Mouse (Mus musculus): Measurements from ENCODE around the gene Rgs7. TPM values are rescaled to one million over a fixed set of nuclear protein-coding genes. Genes with fewer than 3 reads are reported as not detected.
A peak's percentile ranks its signal among the peaks of the same experiment; 100 is the strongest.

Rgs7 gene
- 0.06 TPM in 1 of 2 replicates, not detected in the other for polyA plus RNA-seq (2016; fragmentation: Nextera tagmentation; extraction: Ambion mirVana)

GRCm38 (mm10) chr1:175491861-175492682, at the start of gene Rgs7:
Rgs7 (minus strand) TSS chr1:175492500.
- H3K36me3 ChIP-seq, result no peaks in the 10 kb centered on the region
- DNase-seq (ENCODE audit: low spot score), result peak; percentile 75
- no peaks in the 10 kb centered on the region for H3K9me3 ChIP-seq (replicated peaks)
- H3K27me3 ChIP-seq (ENCODE audit: low read depth, poor library complexity, severe bottlenecking), result peaks cover 44% of the 10 kb centered on the region
- peaks cover 12% of the 10 kb centered on the region for H3K4me1 ChIP-seq
- 0 out of 2 replicates have a peak within 1 kb of the TSS, but pooled peaks have one; percentile 17 for H3K27ac ChIP-seq
- WGBS, result 1% methylated on average over 54 of the region's 82 CpGs
- peak within 1 kb of the TSS; percentile 61 for H3K4me3 ChIP-seq

DNA sequence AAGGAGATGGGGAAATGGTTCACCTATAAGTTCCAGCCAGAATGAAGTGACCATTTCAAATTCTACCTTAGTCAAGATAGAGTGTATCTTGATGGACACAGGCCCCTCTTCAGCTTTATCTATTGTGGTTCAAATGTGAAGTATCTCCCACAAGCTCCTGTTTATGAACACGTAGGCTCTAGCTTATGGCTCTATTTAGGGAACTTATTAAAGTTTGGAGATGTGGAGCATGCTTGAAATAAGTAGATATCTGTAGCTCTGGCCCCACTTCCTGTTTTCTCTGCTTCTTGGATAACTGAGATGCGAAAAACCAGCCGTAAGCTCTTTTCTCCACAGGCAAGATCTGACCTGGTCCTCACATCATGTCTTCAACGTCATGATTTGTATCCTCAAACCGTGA, 48.4 kb upstream of the Rgs7 start:
- H3K36me3 ChIP-seq, result no peaks in the 10 kb centered on the region
- H3K4me3 ChIP-seq, result no peak overlapping the region
- H3K27me3 ChIP-seq (ENCODE audit: low read depth, poor library complexity, severe bottlenecking), result no peaks in the 10 kb centered on the region
- no peaks in the 10 kb centered on the region for H3K4me1 ChIP-seq
- no peaks in the 10 kb centered on the region for H3K9me3 ChIP-seq (replicated peaks)
- DNase-seq (ENCODE audit: low spot score), result no peak
- 91% methylated on average over 5 of the region's 5 CpGs for WGBS
- H3K27ac ChIP-seq, result no peak overlapping the region

DNA sequence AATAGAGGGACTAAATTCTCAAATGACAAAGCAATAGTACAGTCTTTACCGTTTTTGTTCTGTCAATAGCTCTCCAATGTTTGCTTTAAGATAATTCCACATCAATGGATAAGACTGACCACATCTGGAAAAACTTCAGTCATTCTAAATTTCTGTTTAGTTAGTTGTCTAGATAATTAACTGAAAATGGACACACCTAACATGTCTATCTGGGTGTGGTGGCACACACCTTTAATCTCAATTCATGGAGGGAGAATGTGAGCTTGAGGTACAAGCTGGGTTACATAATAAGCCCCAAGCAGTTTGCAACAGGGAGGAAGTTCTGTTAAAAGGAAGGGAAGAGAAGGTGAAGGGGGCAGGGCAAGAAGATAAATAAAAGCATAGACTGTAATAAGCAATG, 45.0 kb upstream of the Rgs7 start:
- 80% methylated on average over 1 of the region's 1 CpGs for WGBS

DNA sequence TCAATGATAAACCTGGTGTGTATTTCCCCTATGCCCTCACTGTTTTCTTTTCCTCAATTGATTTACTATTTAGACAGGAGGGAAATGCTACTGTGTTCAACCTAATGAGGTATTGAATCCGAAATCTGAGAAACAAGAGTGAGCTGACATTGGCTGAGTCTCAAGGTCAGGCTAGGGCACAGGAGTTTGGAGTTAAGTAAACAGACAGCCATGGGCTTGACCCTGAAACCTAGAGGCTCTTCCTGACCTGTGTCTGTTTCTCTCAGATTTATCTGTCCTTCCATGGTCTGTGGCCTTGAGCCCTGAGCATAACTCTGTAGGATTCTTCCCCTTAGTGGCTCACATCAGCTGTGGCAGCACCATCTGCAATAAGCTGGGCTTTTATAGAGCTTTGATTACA, 37.6 kb upstream of the Rgs7 start:
- WGBS, result 57% methylated on average over 1 of the region's 1 CpGs
- Histone ChIP-seq H3K4me1 (no peaks in the 10 kb centered on the region), H3K27ac (no peak overlapping the region), H3K27me3 (ENCODE audit: low read depth, poor library complexity, severe bottlenecking) (no peaks in the 10 kb centered on the region), H3K36me3 (no peaks in the 10 kb centered on the region), H3K9me3 (replicated peaks) (no peaks in the 10 kb centered on the region), H3K4me3 (no peak overlapping the region)
- no peak for DNase-seq (ENCODE audit: low spot score)

More for the DNA sequence above, 45.0 kb upstream of the Rgs7 start:
- Histone ChIP-seq H3K27me3 (ENCODE audit: low read depth, poor library complexity, severe bottlenecking) (no peaks in the 10 kb centered on the region), H3K4me1 (no peaks in the 10 kb centered on the region), H3K27ac (no peak overlapping the region), H3K4me3 (no peak overlapping the region), H3K36me3 (no peaks in the 10 kb centered on the region), H3K9me3 (replicated peaks) (no peaks in the 10 kb centered on the region)
- DNase-seq (ENCODE audit: low spot score), result no peak

DNA sequence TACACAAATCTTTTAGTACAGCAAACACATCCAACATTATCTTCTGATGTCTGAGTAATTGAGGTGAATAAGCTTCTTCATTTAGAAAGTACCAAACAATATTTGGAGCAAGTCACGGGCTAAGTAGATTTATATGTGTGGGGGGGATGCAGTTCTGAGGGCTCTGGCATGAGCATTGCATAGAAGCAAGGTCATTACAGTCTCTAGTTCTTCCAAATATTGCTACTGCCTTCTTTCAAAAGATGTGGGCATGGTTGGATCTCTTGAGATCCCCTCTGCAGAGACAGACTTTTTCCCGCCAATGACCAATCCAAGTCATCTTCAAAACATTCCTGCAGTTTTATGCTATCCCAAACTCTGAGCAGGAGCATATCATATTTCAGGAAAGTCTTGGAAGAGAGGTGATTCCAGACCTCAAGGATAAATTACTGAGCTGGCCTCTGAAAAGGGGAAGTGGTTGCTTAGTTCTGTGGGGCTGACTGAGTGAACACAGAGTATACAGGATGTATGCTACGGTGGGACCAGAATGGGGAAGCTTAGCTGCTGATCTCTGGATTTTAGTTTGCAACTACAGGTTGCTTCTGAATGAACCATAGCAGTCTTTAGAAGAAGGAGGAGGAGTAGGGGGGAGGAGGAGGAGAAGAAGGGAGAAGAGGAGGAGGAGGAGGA, 32.5 kb upstream of the Rgs7 start:
- Histone ChIP-seq H3K4me1 (no peaks in the 10 kb centered on the region), H3K36me3 (no peaks in the 10 kb centered on the region), H3K27ac (no peak overlapping the region), H3K4me3 (no peak overlapping the region), H3K9me3 (replicated peaks) (no peaks in the 10 kb centered on the region), H3K27me3 (ENCODE audit: low read depth, poor library complexity, severe bottlenecking) (no peaks in the 10 kb centered on the region)
- no peak for DNase-seq (ENCODE audit: low spot score)
- 80% methylated on average over 3 of the region's 3 CpGs for WGBS

- Histone ChIP-seq H3K9me3 (replicated peaks) (no peaks in the 10 kb centered on the region), H3K4me1 (no peaks in the 10 kb centered on the region)
- 88% methylated on average over 2 of the region's 2 CpGs for WGBS
Measured at GRCm38 (mm10) chr1:175523572-175523971, 31.3 kb upstream of the Rgs7 start.

GRCm38 (mm10) chr1:175514543-175514942, 22.2 kb upstream of the Rgs7 start:
- 80% methylated on average over 2 of the region's 2 CpGs for WGBS
- Histone ChIP-seq H3K27ac (no peak overlapping the region), H3K4me3 (no peak overlapping the region), H3K9me3 (replicated peaks) (no peaks in the 10 kb centered on the region), H3K4me1 (peaks cover 15% of the 10 kb centered on the region), H3K36me3 (no peaks in the 10 kb centered on the region), H3K27me3 (ENCODE audit: low read depth, poor library complexity, severe bottlenecking) (no peaks in the 10 kb centered on the region)
- no peak for DNase-seq (ENCODE audit: low spot score)

More at GRCm38 (mm10) chr1:175523572-175523971, 31.3 kb upstream of the Rgs7 start:
- H3K4me3 ChIP-seq, result no peak overlapping the region
- no peak for DNase-seq (ENCODE audit: low spot score)
- no peaks in the 10 kb centered on the region for H3K27me3 ChIP-seq (ENCODE audit: low read depth, poor library complexity, severe bottlenecking)
- H3K36me3 ChIP-seq, result no peaks in the 10 kb centered on the region
- no peak overlapping the region for H3K27ac ChIP-seq

- H3K27ac ChIP-seq, result no peak overlapping the region
- H3K9me3 ChIP-seq (replicated peaks), result no peaks in the 10 kb centered on the region
- H3K4me3 ChIP-seq, result no peak overlapping the region
- H3K36me3 ChIP-seq, result no peaks in the 10 kb centered on the region
- H3K27me3 ChIP-seq (ENCODE audit: low read depth, poor library complexity, severe bottlenecking), result no peaks in the 10 kb centered on the region
- H3K4me1 ChIP-seq, result peaks cover 15% of the 10 kb centered on the region
- 89% methylated on average over 3 of the region's 3 CpGs for WGBS
- no peak for DNase-seq (ENCODE audit: low spot score)
Measured at GRCm38 (mm10) chr1:175512173-175512572, 19.9 kb upstream of the Rgs7 start.

DNA sequence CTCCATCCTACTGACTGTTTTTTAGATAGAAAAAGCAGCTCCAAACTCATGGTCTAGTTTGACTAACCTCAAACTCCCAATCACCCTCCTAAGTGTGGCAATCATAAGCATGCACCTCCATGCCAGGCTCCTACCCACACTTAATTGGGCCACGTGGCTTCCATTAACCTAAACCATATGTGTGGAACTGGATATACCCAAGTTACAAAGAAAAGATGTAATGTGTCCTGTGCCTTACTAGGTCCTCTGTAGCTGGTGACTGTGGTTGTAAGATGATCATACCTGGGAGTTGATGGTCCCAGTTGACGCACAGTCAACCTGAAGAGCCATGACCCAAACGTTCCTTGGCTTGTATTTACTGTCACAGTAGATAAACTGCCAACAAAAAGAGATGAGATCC, 17.7 kb upstream of the Rgs7 start:
- H3K4me3 ChIP-seq, result no peak overlapping the region
- no peaks in the 10 kb centered on the region for H3K36me3 ChIP-seq
- no peaks in the 10 kb centered on the region for H3K9me3 ChIP-seq (replicated peaks)
- H3K27me3 ChIP-seq (ENCODE audit: low read depth, poor library complexity, severe bottlenecking), result no peaks in the 10 kb centered on the region
- H3K27ac ChIP-seq, result no peak overlapping the region
- peak; percentile 34 for DNase-seq (ENCODE audit: low spot score)
- peaks cover 15% of the 10 kb centered on the region for H3K4me1 ChIP-seq
- 67% methylated on average over 3 of the region's 3 CpGs for WGBS

DNA sequence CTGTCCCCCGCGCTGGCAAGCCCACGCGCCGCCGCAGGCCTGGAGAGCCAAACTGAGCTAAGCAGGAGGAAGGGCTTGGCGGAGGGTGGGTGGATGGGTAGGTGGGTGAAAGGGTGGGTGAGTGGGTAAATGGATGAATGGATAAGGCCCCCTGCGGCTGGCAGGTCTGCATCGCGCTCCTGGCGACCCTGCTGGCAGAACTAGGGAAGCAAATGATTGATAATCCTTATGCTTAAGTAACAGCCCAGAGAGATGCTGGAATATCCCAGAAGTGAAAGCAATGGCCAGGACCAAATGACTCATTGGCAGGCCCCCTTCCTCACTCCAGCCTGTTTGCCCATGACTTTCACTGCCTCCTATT, 363 bp upstream of the Rgs7 start:
- Histone ChIP-seq H3K4me1 (peaks cover 12% of the 10 kb centered on the region), H3K27ac (0 out of 2 replicates have a peak overlapping the region, but pooled peaks have one; percentile 17), H3K36me3 (no peaks in the 10 kb centered on the region), H3K9me3 (replicated peaks) (no peaks in the 10 kb centered on the region), H3K4me3 (peak overlapping the region; percentile 61), H3K27me3 (ENCODE audit: low read depth, poor library complexity, severe bottlenecking) (peaks cover 44% of the 10 kb centered on the region)
- no peak for DNase-seq (ENCODE audit: low spot score)
- WGBS, result 2% methylated on average over 11 of the region's 11 CpGs

DNA sequence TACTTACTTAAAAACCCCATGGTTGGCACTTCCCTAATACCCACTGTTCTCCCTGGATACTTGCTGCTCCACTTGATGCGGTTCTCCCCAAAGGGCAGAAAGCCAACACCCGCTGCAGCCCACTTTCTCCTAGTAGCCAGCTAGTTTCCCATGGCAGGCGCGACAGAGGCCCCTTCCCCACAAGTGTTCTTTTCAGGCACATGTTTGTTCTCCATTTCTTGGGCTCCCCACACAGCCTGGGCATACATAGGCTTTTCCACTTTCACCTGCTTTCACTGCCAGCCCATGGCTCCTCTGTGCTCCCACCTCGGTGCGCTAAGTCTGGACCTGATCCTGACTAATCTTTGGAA, 814 bp downstream of the Rgs7 start:
- H3K27ac ChIP-seq, result no peak overlapping the region
- peak overlapping the region; percentile 61 for H3K4me3 ChIP-seq

DNA sequence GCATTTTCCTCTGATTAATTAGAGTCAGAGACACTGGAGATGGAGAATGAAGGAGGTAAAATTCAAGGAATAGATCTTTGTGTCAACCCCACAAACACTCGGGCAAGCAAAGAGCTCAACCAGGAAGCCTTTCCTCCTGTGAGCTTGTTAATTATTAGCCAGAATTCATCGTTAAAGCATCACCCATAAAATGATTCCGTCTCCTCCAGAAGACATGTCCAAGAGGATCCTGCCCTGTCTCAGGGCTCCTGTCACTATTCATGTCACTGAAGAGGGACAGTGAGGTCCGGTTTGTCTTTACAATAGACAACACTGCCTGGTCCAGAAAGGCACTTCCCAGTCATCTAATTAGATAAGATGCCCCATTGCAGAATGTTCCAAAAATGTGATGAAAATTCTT, 7.2 kb downstream of the Rgs7 start:
- H3K9me3 ChIP-seq (replicated peaks), result no peaks in the 10 kb centered on the region
- no peak for DNase-seq (ENCODE audit: low spot score)
- H3K27me3 ChIP-seq (ENCODE audit: low read depth, poor library complexity, severe bottlenecking), result 0 out of 2 replicates have a peak, but pooled peaks cover 5% of the 10 kb centered on the region
- H3K4me3 ChIP-seq, result no peak overlapping the region
- no peaks in the 10 kb centered on the region for H3K36me3 ChIP-seq
- no peaks in the 10 kb centered on the region for H3K4me1 ChIP-seq
- 85% methylated on average over 4 of the region's 4 CpGs for WGBS
- no peak overlapping the region for H3K27ac ChIP-seq

More for the DNA sequence above, 814 bp downstream of the Rgs7 start:
- peaks cover 12% of the 10 kb centered on the region for H3K4me1 ChIP-seq
- peak; percentile 29 for DNase-seq (ENCODE audit: low spot score)
- WGBS, result 22% methylated on average over 6 of the region's 6 CpGs
- no peaks in the 10 kb centered on the region for H3K9me3 ChIP-seq (replicated peaks)
- peaks cover 44% of the 10 kb centered on the region for H3K27me3 ChIP-seq (ENCODE audit: low read depth, poor library complexity, severe bottlenecking)
- no peaks in the 10 kb centered on the region for H3K36me3 ChIP-seq

GRCm38 (mm10) chr1:175473060-175473459, 19.2 kb downstream of the Rgs7 start:
- 88% methylated on average over 5 of the region's 5 CpGs for WGBS
- no peak overlapping the region for H3K27ac ChIP-seq

More at GRCm38 (mm10) chr1:175473060-175473459, 19.2 kb downstream of the Rgs7 start:
- no peaks in the 10 kb centered on the region for H3K36me3 ChIP-seq
- no peaks in the 10 kb centered on the region for H3K27me3 ChIP-seq (ENCODE audit: low read depth, poor library complexity, severe bottlenecking)
- no peaks in the 10 kb centered on the region for H3K9me3 ChIP-seq (replicated peaks)
- no peak for DNase-seq (ENCODE audit: low spot score)
- H3K4me1 ChIP-seq, result no peaks in the 10 kb centered on the region
- no peak overlapping the region for H3K4me3 ChIP-seq

Measured in limb, embryonic 10.5 days (tissue).